Mouse (Mus musculus) ovary, postnatal 14 days (tissue): ENCODE data around the gene Isg20l2.

Source experiments
- DNase-seq: peaks from one replicate; pipeline ENCODE4 v3.0.0; 2022; ENCODE audit warnings: low spot score

Isg20l2 gene

DNA sequence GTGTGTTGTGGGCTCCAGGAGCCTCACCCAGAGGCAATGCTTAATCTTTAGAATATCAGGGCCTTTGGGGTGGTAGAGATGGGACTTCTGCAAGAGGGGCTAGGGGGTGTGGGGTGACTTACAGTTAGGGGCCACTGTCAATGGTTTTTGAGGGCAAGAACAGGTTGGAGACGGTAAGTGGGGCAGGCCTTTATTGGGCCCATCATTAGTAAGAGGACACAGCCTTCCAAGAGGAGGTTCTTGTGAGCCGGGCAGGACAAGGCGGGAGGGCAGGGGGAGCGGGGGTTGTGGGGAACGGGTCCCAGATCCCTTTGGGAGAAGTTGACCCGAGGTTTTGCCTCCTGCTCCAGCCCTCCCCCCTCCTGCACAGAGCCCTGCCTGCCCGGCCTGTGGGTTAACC lies 16.6 kb upstream of the Isg20l2 start:
- DNase-seq: no peak

DNA sequence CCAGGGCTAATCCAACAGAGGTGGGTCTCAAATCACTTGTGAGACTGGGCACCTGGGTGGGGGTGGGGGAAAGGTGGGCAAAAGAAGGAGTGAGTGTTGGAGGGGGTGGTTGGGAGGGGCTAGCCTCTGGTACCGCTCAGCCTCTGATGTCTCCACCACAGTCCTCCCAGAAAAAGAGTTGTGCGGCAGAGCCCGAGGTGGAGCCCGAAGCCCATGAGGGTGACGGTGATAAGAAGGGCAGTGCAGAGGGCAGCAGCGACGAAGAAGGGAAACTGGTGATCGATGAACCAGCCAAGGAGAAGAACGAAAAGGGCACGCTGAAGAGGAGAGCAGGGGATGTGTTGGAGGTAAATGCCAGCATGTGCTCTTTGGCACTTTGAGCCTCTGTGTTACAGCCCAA lies 16.2 kb upstream of the Isg20l2 start:
- no peak for DNase-seq

DNA sequence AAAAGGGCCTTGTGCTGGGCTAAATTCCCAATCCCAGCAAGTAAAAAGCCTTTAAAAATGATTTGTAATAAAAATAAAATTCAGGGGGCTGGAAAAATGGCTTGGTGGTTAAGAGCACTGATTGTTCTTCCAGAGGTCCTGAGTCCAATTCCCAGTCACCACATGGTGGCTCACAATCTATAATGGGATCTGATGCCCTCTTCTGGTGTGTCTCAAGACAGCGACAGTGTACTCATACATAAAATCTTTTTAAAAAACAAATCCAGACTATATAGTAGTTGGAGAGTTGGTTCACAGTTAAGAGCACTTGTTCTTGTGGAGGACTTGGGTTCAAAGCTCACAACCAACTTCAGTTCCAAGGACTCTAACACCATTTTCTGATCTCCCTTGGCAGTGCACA lies 13.1 kb upstream of the Isg20l2 start:
- no peak for DNase-seq

DNA sequence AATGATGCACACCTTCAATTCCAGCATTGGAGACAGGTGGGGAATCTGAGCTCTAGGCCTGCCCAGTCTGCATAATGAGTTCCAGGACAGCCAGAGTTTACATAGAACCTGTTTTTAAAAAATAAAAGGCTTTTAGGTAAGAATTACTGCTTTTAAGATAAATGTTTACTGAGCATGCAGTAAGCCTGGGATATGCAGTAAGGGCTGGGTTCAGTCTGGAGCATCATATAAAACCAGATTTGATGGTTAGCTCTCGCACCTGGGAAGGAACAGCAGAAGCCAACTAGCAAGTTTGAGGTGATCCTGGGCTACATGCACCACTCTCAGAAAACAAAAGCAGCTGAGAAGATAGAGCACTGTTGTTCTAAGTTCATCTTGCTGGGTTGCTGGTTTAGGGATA lies 11.6 kb upstream of the Isg20l2 start:
- DNase-seq: no peak

DNA sequence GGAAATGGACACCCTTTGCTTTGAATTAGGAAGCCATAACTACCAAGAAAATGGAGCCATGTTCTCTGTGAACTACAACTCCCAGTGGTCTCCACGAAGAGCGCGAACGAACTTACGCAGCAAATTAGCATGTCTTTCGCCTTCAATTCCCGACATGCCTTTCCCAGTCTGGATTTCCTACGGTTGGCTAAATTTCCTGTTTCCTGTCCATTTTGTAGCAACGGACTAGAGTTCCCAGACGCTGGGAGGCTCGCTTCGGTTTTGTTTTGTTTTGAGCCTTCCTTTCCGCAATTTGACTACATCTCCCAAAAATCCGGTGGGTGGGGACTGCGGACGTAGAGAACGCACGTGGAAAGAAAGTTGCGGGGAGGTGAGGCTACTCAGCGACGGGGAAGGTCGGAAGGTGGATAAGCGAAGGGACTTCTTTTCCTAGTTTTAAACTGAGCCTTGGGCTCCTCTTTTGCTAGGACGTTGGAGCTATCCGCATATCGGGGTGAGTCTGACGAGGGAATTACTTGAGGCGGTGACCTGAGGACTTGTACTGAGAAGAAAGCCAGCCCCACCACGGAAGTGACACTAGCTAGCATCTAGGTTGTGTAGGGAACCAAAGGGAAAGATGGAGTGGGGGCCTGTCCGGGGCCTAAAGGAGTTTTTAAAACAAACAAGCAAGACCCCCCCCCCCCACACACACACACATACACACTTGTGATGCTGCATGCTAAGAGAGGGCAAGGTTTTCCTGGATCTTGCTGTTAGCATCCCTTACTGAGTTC lies 10.6 kb upstream of the Isg20l2 start, which contains the start of gene Mrpl24:
TSS of gene Mrpl24 (plus strand) at position 171 of the 773 bp plus-strand sequence.
- DNase-seq: peak; percentile 52

DNA sequence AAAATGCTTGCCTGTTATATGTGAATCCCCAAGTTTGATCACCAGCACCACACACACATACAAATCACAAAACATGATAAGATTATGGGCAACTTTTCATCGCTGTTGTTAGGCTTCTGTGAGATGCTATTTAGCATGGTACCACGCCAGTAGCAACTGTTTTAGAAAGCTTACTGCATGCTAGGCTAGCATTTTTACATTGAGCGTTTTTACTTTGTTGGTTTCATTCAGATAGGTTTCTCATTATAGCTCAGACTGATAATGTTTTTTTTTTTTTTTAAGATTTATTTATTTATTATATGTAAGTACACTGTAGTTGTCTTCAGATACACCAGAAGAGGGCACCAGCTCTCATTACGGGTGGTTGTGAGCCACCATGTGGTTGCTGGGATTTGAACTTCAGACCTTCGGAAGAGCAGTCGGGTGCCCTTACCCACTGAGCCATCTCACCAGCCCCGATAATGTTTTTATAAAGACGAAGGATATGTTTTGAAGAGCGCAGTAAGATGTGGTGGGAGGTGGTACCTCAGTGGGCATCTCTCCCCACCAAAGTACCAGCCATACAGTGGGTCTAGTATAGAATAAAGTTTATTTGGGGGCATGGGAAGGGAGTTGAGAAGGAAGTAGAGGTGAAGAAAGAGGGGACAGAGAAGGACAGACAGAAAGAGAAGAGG lies 9.7 kb upstream of the Isg20l2 start:
- DNase-seq: no peak

DNA sequence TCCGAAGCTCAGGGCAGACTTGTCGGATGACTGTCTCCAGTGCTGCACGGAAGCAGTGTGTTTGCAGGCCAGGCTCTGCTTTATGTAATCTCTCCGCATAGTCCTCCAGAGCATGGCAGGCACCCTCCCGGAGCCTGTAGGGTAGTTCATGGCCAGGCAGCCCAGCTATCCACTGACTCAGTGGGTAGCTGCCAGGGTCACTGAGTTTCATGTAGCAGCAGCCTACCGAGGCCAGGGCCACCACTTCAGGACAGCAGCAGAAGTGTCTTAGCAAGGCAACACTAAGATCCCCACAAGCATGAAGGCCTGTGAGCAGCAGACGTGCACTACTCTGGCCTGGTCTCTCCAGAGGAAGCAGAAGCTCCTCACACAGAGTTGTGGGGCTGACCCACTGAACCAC lies 5.1 kb upstream of the Isg20l2 start:
- no peak for DNase-seq

DNA sequence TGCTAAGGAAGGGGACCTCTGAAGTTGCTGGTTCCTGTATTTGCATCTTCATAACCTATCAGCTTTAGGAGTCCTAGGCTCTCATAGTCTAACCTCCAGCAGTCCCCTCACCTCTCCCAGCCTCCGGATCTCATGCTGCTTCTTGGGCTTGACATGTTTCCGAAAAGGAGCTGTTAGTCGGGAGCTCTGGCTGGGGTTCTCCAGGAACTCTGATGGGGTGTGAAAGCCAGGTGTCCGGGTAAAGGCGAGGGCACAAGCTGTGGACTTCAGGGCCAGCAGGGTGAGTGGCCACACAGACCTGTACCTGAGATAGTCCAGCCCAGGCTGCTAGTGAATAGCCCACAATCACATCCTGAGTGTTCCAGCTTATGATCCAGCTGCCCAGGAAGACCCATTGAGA lies 2.7 kb upstream of the Isg20l2 start:
- no peak for DNase-seq

DNA sequence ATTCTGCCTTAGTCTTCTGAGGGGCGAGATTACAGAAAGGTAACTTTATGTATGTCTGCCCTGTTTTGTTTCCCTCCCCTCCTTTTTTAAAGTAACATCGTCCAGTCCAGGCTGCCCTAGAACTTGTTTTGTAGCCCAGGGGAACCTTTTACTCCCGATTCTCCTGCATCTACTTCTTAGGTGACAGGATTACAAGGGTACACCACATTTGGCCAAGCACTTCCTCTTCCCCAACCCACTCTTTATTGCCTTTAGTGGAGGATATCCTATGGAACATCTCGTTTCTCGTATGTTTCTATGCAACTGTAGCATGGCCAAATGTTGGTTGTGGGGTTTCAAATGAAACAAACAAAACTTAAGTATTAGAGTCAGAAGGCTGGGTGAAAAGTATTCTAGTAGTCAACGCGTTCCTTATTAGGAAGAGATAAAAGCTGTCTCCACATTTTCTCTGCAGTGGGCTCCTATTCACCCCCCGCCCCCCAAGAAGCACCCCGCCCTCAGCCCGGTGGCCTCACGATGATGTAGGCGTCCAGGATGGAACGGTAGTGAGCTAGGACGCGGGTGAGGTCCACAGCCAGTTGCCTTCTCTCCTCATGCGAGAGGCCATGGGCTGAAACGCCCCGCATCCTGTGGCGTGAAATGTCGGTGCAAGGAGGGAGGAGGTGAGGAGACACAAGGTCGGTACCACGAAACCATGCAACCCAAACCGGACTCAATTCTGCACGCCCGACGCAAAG lies 605 bp upstream of the Isg20l2 start:
- no peak for DNase-seq

DNA sequence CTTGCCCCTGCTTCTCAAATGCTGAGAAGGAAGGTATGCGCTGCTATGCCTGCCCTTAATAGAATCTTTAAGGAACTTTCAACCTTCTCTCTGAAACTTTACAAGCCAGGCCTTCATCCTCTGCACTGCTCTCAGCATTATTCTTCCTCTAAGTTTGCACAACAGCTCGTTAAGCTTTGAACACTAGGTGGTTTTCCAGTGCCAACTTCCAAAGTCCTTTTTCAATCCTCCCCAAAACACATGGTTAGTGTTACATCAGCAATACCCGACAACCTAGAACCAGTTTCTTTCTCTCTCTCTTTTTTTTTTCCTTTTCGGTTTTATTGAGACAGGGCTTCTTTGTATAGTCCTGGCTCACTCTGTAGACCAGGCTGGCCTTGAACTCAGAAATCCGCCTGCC lies 3.9 kb downstream of the Isg20l2 start:
- no peak for DNase-seq

DNA sequence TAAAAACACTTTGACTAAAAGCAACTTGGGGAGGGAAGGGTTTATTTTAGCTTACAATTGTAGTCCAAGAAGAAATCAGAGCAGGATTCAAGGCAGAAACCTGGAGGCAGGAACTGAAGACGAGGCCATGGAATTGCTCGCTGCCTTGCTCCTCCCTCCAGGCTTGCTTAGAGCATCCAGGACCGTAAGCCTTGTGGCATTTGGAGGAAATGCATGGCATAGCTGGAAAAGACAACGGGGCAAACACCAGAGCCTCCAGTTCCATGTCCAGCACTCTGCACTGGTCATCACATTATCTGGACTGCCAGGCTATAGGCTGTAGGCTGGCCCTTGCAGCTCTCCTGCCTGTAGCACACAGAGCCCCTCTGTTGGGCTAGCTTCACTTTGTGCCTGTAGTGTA lies 4.4 kb downstream of the Isg20l2 start:
- no peak for DNase-seq

DNA sequence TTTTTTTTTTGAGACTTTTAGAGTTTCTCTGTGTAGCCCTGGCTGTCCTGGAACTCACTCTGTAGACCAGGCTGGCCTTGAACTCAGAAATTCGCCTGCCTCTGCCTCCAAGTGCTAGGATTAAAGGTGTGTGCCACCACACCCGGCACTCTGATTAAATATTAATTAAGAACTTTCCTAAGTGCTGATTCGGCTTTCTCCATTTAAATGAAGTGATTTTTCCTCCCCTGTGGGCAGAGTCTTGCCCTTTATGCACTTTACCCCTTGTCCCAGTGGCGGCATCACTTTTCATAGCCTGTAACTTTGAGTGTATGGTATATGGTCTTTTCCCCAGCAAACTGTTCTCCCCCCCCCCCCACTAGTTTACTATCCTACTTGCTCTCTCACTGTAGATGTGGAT lies 5.1 kb downstream of the Isg20l2 start:
- DNase-seq: no peak

DNA sequence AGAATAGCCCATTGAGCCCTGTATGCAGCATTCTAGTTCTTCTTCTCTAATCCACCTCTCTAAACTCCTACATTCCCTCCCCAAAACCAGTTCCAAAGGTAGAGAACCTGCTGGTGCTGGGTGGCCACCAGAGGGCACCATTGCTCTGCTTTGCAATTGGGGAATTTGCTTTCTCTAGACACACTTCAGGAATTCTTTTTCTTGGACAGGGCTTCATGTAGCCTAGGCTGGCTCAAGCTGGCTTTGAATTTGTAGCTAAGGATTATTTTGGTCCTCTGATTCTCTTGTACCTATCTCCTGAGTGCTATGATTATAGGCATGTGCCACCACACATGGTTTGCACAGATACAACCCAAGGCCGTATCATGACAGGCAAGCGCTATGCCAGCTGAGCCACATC lies 5.7 kb downstream of the Isg20l2 start:
- DNase-seq: peak; percentile 77

DNA sequence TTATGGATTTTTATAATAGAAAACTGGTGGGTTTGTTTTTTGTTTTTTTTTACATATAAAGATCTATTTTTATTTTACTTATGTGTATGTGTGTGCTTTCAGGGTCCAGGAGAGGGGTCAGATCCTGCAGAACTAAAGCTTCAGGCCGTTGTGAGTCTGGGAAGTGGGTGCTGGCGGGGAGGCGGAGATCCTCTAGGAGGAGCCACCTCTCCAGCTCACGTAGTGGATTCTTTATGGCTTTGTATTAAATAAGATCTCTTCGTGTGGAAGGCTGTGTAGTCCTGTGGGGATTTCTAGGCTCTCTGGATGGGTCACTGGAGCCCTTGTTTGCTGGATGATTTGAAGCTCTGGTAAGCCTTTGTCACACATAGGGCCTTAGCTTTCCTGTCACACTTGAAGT lies 10.5 kb downstream of the Isg20l2 start:
- no peak for DNase-seq

DNA sequence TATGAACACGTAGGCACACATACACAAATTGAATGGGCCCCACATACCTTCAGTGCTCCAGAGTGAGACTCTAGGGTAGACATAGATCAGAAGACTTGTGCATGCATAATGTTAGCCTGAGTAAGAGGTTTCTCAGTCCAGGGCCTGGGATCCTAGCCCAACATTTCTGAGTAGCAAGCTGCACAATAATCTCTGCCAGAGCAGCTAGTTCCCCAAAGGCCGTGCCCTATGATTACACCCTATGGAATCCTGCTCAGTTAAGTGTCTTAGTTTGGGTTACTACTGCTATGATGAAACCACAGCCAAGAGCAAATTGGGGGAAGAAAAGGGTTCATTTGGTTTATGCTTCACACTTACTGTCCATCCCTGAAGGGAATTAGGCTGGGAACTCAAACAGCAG lies 12.4 kb downstream of the Isg20l2 start:
- DNase-seq: no peak

DNA sequence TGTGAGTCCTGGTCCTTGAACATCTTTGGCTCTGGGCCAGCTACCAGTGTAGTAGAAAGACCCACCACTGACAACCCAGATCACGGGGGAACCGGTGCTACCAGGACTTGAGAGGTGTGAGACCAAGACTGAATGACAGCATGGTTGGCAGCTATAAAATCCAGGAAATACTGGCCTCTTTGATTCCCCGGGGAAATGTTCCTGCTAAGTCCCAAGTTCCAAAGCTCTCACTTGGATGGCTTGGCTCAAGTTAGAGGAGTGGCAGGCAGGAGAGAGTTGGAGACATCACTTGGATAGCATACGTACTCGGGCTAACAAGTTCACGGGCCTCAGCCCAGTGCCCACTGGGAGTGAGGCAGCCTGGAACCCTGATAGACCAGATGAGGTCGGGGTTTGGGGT lies 13.5 kb downstream of the Isg20l2 start:
- no peak for DNase-seq

DNA sequence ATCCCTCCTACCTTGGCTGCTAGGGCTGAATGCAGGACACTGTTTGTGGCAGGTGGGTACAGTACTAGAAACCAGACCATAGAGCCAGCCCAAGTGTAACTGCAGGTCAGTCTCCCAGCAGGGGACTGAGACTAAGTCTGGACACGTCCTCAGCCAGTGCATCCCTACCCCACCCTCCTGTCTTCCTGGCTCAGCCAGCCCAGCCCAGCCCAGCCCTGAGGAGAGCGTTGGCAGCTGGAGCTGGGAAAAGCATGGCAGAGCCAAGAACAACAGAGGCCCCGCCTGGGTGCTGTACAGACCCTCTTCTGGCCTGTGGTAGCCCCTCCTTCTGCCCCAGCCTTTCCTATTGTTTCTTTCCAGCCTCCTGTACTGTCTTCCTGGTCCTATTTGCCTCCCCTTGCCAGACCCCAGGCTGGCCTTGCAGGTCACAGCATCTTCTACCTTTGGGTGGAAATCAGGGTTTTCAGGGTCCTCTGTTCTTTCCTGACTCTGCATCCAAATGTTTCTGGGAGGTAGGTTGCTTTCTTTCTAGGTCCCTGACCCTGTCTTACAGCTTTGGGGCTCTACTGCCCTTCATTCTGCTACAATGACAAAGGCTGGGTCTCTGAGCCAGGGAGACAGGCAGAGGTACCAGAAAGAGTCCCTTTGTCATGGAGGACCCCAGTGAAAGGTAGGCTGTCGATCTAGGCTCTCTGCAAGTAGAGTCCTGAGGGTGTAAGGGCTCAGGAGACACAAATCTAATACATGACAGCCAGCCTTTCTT lies 14.9 kb downstream of the Isg20l2 start:
- DNase-seq: no peak

DNA sequence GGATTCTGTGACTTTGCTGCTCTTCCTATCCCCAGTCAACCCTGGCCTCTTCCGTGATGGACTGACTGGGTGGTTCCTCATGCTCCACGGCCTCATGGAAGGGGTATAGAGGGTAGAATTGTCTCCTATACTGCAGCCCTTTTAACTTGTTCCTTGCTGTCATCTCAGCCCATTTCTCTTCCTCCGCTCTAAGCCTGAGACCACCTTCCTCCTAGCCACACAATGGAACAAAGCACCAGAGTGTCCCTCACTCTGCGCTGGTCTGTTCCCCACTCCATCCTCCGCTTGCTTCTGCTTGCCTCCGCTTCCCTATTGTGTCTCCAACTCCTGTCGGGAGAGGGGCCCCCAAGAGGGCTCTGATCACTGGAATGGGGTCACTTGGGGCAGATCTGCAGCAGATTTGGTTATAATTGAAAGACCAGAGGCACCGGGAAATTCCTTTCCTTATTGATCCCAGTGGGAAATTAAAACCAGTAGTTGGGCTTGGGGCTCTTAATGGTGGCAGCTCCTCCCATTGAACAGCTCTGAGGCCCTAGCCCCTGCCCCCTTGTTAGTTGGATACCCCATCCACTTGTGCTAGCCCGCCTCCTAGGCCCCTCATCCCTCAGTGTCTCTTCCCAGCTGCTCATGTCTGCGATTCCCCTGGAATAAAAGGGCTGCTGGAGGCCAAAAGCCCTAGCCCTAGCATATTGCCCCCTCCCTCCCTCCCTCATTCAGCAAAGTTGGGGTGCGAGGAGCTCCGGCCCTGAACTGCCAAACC lies 15.8 kb downstream of the Isg20l2 start:
- no peak for DNase-seq

DNA sequence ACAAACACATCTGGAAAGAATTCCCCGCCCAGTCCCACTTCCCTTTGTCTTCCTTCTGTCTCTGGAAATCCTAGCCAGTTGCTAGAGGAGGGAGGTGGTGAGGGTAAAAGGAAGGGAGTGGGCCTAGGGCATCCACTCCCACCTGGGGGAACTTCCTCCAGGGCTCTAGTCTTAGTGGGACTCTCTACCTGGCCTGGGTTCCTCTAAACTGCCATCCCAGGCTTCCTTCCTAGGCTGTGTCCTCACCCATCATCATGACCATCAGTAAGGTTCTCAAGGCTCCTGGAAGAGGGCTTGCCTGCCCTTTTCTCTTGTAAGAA lies 16.4 kb downstream of the Isg20l2 start:
- DNase-seq: no peak

DNA sequence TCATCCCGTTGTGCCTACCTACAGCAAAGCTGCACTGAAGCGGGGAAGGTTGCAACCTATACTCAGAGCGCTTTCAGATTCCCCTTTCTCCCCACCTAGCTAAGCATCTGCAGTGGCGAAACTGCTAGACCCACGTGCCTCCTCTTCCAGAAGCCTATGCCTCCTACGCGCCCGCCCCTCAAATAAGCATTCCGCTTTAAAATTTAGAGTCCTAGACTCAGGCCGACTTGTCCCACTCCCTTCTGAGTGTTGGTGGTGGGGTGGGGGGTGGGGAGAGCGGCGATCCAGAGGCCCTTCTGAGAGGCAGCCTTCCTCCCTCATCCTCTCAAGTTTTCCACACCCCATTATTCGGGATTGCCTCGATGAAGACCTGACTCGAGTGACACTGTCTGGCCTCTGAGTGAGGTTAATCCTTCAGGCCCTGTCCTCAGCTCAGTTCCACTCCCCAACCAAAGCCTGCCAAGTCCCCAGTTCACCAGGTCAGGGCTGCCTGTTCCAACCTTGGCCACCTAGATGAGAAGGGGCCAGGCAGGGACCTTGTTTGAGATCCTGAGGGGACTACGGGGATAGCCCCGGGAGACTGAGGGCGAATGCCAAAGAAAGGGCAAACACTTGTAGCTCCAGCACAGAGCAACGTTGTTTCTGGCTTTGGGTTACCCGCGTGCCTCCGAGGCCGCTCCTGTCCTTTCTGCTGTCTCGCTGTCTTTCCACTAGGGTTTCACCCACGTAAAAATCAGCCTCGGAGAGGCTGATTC lies 17.1 kb downstream of the Isg20l2 start:
- DNase-seq: no peak

DNA sequence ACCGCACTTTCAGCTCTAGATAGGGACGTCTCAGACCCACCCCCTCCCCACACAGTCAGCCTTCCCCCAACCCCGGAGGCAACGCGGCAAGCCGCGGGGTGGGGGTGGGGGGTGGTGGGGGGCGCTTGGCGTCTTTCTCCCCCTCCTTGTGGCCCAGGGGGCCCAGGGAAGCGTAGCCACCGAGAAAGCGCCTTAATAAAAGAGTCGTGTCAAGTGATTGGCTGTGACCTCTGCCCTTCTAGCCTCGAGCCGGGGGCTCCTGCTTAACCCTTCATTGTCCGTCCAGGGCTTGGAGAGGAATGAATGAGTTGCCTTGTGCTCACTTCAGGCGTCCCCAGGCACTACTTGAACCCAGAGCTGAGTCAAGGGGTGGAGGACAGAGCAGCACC lies 17.7 kb downstream of the Isg20l2 start:
- no peak for DNase-seq
